Mouse (Mus musculus): ENCODE measurements around the gene Arpin. TPM values are rescaled to one million over a fixed set of nuclear protein-coding genes. Genes with fewer than 3 reads are reported as not detected.

The Arpin gene
- polyA plus RNA-seq (2016; fragmentation: Nextera tagmentation; extraction: Ambion mirVana), result 26.4 and 29.5 TPM in 2 replicates

DNA sequence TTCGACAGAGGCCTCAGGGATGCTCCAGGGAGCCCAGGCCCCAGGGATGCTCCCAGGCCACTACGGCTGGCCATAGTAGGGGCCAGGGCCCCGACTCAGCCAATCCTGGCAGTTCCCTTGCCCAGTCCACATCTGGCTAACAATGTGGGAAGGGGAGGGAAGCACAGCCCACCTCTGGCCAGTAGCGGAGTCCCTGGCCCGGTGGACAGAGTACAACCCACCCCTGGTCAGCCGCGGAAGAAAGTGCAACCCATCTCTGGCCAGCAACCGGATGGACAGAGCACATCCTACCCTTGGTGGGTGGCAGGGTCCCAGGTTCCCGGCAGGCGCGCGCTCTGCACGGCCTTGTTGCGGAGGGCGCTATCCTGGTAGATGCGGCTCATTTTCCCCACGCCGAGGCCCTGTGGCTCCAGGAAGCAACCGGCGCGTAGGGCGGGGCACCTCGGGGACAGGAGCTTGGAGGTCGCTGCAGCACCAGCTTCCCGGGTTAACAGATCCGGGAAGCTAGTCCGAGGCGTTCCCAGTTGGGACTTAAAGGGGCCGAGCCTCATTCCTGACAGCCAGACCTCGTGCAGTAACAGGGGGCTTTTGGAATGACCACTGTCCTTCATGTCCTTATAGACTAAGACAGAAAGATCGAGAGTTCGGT lies at the start of gene Arpin:
Gene Arpin (minus strand): TSS at position 498 of the 649 bp plus-strand sequence.
- H3K27ac ChIP-seq (ENCODE audit: poor library complexity, severe bottlenecking), result peak within 1 kb of the TSS; percentile 74
- WGBS, result under 1% methylated on average over 32 of the region's 32 CpGs
- peak; percentile 82 for ATAC-seq (ENCODE audit: insufficient number of reproducible peaks, low FRiP score)

DNA sequence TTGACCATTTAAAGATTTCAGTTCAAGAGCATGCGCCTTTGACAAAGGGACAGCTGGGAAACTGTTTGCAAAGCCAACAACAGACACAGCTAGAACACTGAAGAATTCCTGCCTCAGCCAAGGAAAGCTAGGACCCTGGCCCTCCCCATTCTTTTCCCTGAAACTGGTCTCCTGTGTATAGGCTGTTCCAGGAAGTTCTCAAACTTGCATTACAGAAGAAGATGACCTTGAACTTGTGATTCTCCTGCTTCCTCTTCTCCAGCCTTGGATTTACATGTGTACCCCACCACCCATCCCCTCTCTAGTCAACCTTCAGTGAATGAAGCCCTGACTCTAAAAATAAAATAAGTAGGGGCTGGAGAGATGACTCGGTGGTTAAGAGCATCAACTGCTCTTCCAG lies 40.2 kb upstream of the Arpin start:
- Histone ChIP-seq H3K27me3 (replicated peaks) (no peaks in the 10 kb centered on the region), H3K4me3 (no peak overlapping the region), H3K9ac (no peak overlapping the region), H3K27ac (ENCODE audit: poor library complexity, severe bottlenecking) (no peak overlapping the region), H3K9me3 (replicated peaks) (no peaks in the 10 kb centered on the region), H3K4me2 (no peak overlapping the region), H3K36me3 (no peaks in the 10 kb centered on the region), H3K4me1 (replicated peaks) (no peaks in the 10 kb centered on the region)
- ATAC-seq (ENCODE audit: insufficient number of reproducible peaks, low FRiP score), result no peak
- 73% methylated on average over 2 of the region's 2 CpGs for WGBS

More for the DNA sequence above, at the start of gene Arpin:
- Histone ChIP-seq H3K9me3 (replicated peaks) (no peaks in the 10 kb centered on the region), H3K36me3 (0 out of 2 replicates have a peak, but pooled peaks cover 2% of the 10 kb centered on the region), H3K4me3 (peak within 1 kb of the TSS; percentile 57), H3K4me1 (replicated peaks) (peaks cover 14% of the 10 kb centered on the region), H3K4me2 (peak within 1 kb of the TSS; percentile 76), H3K27me3 (replicated peaks) (no peaks in the 10 kb centered on the region), H3K9ac (peak within 1 kb of the TSS; percentile 79)

DNA sequence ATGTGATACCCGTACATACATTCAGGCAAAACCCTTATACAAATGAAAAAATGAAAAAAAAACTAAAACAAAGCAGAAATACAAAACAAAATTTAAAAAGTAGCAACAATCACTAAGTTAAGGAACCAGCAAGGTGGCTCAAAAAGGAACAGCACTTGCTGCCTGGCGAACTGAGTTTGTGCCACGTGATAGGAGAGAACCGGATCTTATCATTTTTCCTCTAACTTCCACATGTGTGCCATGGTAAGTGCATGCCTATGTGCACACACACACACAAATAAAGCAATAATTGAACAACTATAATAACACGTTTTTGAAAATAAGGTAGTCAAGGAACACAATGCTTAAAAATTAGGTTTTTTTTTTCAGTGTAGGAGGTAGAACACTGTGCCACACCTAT lies 37.0 kb upstream of the Arpin start:
- no peak for ATAC-seq (ENCODE audit: insufficient number of reproducible peaks, low FRiP score)
- H3K27me3 ChIP-seq (replicated peaks), result no peaks in the 10 kb centered on the region
- WGBS, result 73% methylated on average over 5 of the region's 5 CpGs

DNA sequence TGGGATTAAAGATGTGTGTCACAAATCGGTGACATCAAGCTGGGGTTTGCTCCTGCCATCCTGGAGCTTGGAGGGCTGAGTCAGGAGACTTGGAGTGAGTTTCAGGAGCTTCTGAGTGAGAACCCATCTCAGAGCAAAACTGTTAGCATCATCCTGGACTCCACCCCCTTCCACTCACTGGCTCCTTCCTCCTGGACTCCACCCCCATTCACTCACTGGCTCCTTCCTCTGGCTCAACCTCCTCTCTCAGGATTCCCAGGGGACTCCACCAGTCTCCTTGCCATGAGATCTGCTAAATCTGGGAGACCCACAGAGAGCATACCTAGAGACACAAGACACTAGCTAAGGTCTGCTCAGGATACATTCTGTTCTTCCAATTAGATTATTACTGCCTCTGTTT lies 35.2 kb upstream of the Arpin start:
- no peak overlapping the region for H3K4me3 ChIP-seq
- H3K27me3 ChIP-seq (replicated peaks), result no peaks in the 10 kb centered on the region
- H3K9ac ChIP-seq, result no peak overlapping the region
- 58% methylated on average over 1 of the region's 1 CpGs for WGBS
- no peaks in the 10 kb centered on the region for H3K9me3 ChIP-seq (replicated peaks)
- H3K36me3 ChIP-seq, result no peaks in the 10 kb centered on the region
- no peaks in the 10 kb centered on the region for H3K4me1 ChIP-seq (replicated peaks)
- no peak overlapping the region for H3K4me2 ChIP-seq
- ATAC-seq (ENCODE audit: insufficient number of reproducible peaks, low FRiP score), result no peak
- no peak overlapping the region for H3K27ac ChIP-seq (ENCODE audit: poor library complexity, severe bottlenecking)

More for the DNA sequence above, 37.0 kb upstream of the Arpin start:
- Histone ChIP-seq H3K9me3 (replicated peaks) (no peaks in the 10 kb centered on the region), H3K27ac (ENCODE audit: poor library complexity, severe bottlenecking) (no peak overlapping the region), H3K36me3 (no peaks in the 10 kb centered on the region), H3K4me1 (replicated peaks) (no peaks in the 10 kb centered on the region), H3K4me3 (no peak overlapping the region), H3K9ac (no peak overlapping the region), H3K4me2 (no peak overlapping the region)

DNA sequence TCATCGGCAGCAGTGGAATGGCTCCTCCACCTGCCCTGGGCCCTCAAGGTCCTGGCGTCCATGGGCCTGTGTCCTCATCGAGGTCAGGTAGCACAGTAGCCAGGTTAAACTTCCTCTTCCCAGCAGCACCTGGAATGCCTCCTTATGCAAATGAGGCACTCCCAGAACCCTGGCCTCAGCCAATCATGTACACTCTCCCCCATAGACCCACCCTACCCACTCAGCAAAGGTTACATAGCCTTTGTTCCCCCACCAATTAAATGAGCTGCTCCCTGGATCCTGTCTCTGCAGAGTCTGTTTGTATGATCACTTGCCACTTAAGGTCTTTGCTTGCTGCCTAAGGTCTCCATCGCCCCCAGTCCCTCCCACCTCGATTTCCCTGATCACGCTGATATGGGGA lies 33.2 kb upstream of the Arpin start:
- Histone ChIP-seq H3K9me3 (replicated peaks) (no peaks in the 10 kb centered on the region), H3K4me3 (no peak overlapping the region), H3K27ac (ENCODE audit: poor library complexity, severe bottlenecking) (no peak overlapping the region), H3K4me1 (replicated peaks) (no peaks in the 10 kb centered on the region), H3K9ac (no peak overlapping the region), H3K36me3 (no peaks in the 10 kb centered on the region), H3K4me2 (no peak overlapping the region), H3K27me3 (replicated peaks) (no peaks in the 10 kb centered on the region)
- ATAC-seq (ENCODE audit: insufficient number of reproducible peaks, low FRiP score), result no peak
- 76% methylated on average over 6 of the region's 6 CpGs for WGBS

DNA sequence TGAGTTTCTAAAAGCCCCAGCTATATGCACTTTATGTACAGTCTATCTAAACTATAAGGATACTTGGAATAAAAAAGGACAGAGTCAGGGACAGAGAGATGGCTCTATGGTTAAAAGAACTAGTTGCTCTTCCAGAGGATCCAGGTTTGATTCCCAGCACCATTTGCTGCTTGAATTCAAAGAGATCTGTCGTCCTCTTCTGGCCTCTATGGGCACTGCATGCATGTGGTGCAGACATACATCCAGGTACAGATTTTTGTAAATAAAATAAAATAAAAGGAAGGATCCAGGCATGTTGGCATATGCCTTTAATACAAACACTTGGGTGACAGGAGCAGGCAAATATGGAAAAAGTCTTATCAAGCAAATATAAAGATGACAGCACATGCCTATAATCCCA lies 26.4 kb upstream of the Arpin start:
- no peak overlapping the region for H3K9ac ChIP-seq
- WGBS, result 41% methylated on average over 1 of the region's 1 CpGs
- no peaks in the 10 kb centered on the region for H3K4me1 ChIP-seq (replicated peaks)
- no peaks in the 10 kb centered on the region for H3K27me3 ChIP-seq (replicated peaks)
- H3K36me3 ChIP-seq, result no peaks in the 10 kb centered on the region
- H3K4me3 ChIP-seq, result no peak overlapping the region
- ATAC-seq (ENCODE audit: insufficient number of reproducible peaks, low FRiP score), result no peak
- H3K4me2 ChIP-seq, result no peak overlapping the region
- no peak overlapping the region for H3K27ac ChIP-seq (ENCODE audit: poor library complexity, severe bottlenecking)
- H3K9me3 ChIP-seq (replicated peaks), result no peaks in the 10 kb centered on the region

DNA sequence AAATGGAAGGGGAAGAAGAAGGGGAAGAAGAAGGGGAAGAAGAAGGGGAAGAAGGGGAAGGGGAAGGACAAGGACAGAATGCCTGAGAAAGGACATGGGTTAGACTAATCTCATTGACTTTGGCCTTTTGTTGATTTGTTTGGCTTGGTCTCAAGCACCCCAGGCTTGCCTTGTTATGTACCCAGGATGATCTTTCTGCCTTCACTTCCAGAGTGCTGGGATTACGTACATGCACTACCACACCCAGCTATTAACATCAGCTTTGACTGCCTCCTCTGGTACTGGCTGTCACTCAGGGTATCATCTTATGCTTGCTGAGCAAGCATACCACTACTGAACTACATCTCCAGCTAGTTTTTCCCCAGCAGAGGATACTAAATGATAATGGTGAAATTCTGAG lies 21.0 kb upstream of the Arpin start:
- no peak for ATAC-seq (ENCODE audit: insufficient number of reproducible peaks, low FRiP score)
- Histone ChIP-seq H3K4me3 (no peak overlapping the region), H3K27me3 (replicated peaks) (no peaks in the 10 kb centered on the region), H3K4me2 (no peak overlapping the region), H3K9ac (no peak overlapping the region), H3K27ac (ENCODE audit: poor library complexity, severe bottlenecking) (no peak overlapping the region), H3K36me3 (no peaks in the 10 kb centered on the region), H3K4me1 (replicated peaks) (no peaks in the 10 kb centered on the region), H3K9me3 (replicated peaks) (peaks cover 6% of the 10 kb centered on the region; the same call in 1 of the 2 replicates)
- 88% methylated on average over 1 of the region's 1 CpGs for WGBS

DNA sequence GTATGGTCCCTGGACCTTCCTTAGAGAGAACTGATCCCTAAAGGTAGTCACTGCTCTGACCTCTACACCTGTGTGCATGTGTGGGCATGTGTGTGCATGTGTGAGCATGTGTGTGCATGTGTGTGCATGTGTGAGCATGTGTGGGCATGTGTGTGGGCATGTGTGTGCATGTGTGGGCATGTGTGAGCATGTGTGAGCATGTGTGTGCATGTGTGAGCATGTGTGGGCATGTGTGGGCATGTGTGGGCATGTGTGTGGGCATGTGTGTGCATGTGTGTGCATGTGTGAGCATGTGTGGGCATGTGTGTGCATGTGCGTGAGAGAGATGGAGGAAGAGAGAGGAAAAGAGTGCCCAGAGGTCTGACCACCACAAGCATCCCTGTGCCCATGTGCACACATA lies 19.7 kb upstream of the Arpin start:
- no peaks in the 10 kb centered on the region for H3K4me1 ChIP-seq (replicated peaks)
- H3K36me3 ChIP-seq, result no peaks in the 10 kb centered on the region
- H3K9ac ChIP-seq, result no peak overlapping the region
- no peak overlapping the region for H3K4me2 ChIP-seq
- no peak overlapping the region for H3K4me3 ChIP-seq
- H3K9me3 ChIP-seq (replicated peaks), result peaks cover 6% of the 10 kb centered on the region; the same call in 1 of the 2 replicates
- no peak overlapping the region for H3K27ac ChIP-seq (ENCODE audit: poor library complexity, severe bottlenecking)
- H3K27me3 ChIP-seq (replicated peaks), result no peaks in the 10 kb centered on the region
- ATAC-seq (ENCODE audit: insufficient number of reproducible peaks, low FRiP score), result no peak
- WGBS, result 86% methylated on average over 1 of the region's 1 CpGs

DNA sequence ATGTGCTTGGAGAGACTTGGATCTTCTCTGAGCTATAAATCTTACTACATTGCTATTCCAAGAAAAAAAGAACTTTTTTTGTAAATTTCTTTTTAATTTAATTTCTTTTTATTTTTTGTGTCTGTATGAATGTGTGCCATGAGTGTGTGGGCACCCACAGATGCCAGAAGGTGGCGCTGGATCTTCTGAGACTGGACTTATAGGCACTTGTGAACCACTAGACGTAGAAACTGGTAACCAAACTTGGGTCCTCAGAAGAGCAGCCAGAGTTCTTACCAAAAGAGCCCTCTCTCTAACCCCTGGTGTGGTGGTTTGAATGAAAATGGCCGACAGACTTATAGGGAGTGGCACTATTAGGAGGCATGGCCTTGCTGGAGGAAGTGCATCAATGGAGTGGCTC lies 15.9 kb upstream of the Arpin start:
- Histone ChIP-seq H3K4me3 (no peak overlapping the region), H3K9ac (no peak overlapping the region), H3K9me3 (replicated peaks) (peaks cover 6% of the 10 kb centered on the region; the same call in 1 of the 2 replicates), H3K36me3 (no peaks in the 10 kb centered on the region), H3K4me2 (no peak overlapping the region), H3K27me3 (replicated peaks) (no peaks in the 10 kb centered on the region), H3K4me1 (replicated peaks) (no peaks in the 10 kb centered on the region), H3K27ac (ENCODE audit: poor library complexity, severe bottlenecking) (no peak overlapping the region)
- no peak for ATAC-seq (ENCODE audit: insufficient number of reproducible peaks, low FRiP score)
- 74% methylated on average over 3 of the region's 3 CpGs for WGBS

DNA sequence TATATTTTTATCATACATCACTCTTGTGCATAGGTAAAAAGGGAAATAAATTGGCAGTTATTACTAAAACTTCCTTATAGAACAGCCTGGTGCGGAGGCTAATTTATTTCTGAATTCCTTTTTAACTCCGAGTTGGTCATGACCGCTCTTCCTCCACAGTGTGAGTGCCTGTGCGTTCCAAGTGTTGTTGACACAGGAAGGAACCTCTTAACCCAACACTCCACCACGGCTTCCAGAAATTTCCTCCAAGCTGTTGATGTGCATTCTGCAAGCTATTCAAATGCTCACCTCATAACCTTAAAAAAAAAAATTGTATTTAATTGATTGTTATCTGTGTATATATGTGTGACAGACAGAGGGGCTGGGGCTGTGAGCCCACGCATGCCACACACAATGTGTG lies 15.1 kb upstream of the Arpin start:
- no peaks in the 10 kb centered on the region for H3K27me3 ChIP-seq (replicated peaks)
- no peak for ATAC-seq (ENCODE audit: insufficient number of reproducible peaks, low FRiP score)
- no peak overlapping the region for H3K9ac ChIP-seq
- WGBS, result 73% methylated on average over 6 of the region's 6 CpGs
- no peak overlapping the region for H3K4me3 ChIP-seq
- no peak overlapping the region for H3K27ac ChIP-seq (ENCODE audit: poor library complexity, severe bottlenecking)
- H3K4me2 ChIP-seq, result no peak overlapping the region
- peaks cover 6% of the 10 kb centered on the region; the same call in 1 of the 2 replicates for H3K9me3 ChIP-seq (replicated peaks)
- no peaks in the 10 kb centered on the region for H3K4me1 ChIP-seq (replicated peaks)
- H3K36me3 ChIP-seq, result no peaks in the 10 kb centered on the region

DNA sequence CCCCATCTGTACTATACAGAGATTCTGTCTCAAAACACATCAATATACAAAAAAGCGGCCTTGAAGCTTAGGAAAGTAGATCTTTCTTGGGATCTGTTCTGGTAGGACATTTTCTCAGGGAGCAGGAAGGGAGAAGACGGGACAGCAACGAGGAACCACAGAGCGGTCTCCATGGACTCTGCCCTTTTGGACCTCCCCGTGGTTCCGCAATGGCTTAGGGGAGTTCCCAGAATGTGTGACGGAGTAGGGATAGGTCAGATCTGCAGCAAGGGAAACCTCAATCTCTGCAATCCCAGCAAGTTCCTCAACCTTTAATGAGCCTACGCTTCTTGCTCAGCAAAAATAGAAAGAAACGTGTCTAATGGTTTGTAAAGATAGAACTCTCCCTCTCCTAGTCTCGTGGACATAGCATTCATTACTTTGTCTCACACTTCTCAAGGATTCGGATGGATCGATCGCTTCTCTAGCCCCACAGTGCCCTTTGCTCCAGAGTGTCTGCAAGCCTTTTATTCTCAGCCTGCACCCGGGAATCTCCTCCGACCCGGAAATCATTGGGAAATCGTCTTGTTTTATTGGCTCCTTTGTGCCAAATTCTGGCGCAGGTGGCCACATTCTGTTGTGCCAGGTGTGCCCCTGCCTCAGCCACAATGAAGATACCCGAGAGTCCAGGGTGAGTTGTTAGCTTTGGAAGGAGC lies 499 bp upstream of the Arpin start:
- WGBS, result 19% methylated on average over 19 of the region's 19 CpGs
- Histone ChIP-seq H3K27me3 (replicated peaks) (no peaks in the 10 kb centered on the region), H3K9me3 (replicated peaks) (no peaks in the 10 kb centered on the region), H3K36me3 (no peaks in the 10 kb centered on the region), H3K4me3 (peak overlapping the region; percentile 57), H3K9ac (peak overlapping the region; percentile 79), H3K4me1 (replicated peaks) (peaks cover 14% of the 10 kb centered on the region), H3K27ac (ENCODE audit: poor library complexity, severe bottlenecking) (peak overlapping the region; percentile 48), H3K4me2 (peak overlapping the region; percentile 76)
- peak; percentile 53; the same call in 1 of the 2 replicates for ATAC-seq (ENCODE audit: insufficient number of reproducible peaks, low FRiP score)
